Mouse (Mus musculus) liver, embryonic 14.5 days (tissue): ENCODE measurements around the gene Kif18a. TPM values are rescaled to one million over a fixed set of nuclear protein-coding genes. Genes with fewer than 3 reads are reported as not detected.

ENCODE experiments used
- ATAC-seq: fragments of 200-750 bp; cut with Nextera tagmentation; 2 replicates; pipeline ENCODE4 v1.8.0; 2017; ENCODE audit warnings: moderate number of reproducible peaks, mild to moderate bottlenecking, moderate library complexity; ENCODE audit not compliant: insufficient read depth
- DNase-seq, 3 experiments: peaks; one replicate each; pipeline ENCODE4 v3.0.0-alpha.2; 2012 to 2013; ENCODE audit warnings: low read depth in 3 of 3, low spot score in 3 of 3
- H3K27ac ChIP-seq: fragments of 300-500 bp; sonication (generic); 2 replicates; pipeline ENCODE4 v1.5.1; 2014; ENCODE audit warnings: moderate library complexity, mild to moderate bottlenecking, control low read depth, inconsistent platforms
- H3K27me3 ChIP-seq: fragments of 300-500 bp; sonication (generic); 2 replicates; pipeline ENCODE4 v1.6.1; 2014; ENCODE audit warnings: mild to moderate bottlenecking, low read length, moderate library complexity; ENCODE audit not compliant: control insufficient read depth, insufficient read depth
- H3K36me3 ChIP-seq: fragments of 300-500 bp; sonication (generic); replicated peaks from 2 replicates; pipeline ENCODE4 v1.6.1; 2014; ENCODE audit warnings: low read depth; ENCODE audit not compliant: control insufficient read depth, insufficient read depth
- H3K4me1 ChIP-seq, 2 experiments: fragments of 200-500 bp in 1 of 2; fragments of 300-500 bp in 1 of 2; sonication (generic) in 1 of 2; replicated peaks; 2 replicates each; pipeline ENCODE4 v1.6.1; 2012 to 2014; ENCODE audit warnings: antibody characterized with exemption in 1 of 2, inconsistent platforms in 1 of 2, low read length in 1 of 2; ENCODE audit not compliant: control insufficient read depth in 2 of 2, insufficient read depth in 2 of 2
- H3K4me2 ChIP-seq: fragments of 300-500 bp; sonication (generic); 2 replicates; pipeline ENCODE4 v1.6.1; 2014; ENCODE audit warnings: low read depth, mild to moderate bottlenecking, control low read depth, moderate library complexity
- H3K4me3 ChIP-seq, 2 experiments: fragments of 200-500 bp in 1 of 2; fragments of 300-500 bp in 1 of 2; sonication (generic) in 1 of 2; 2 replicates each; pipeline ENCODE4 v1.5.1; 2012 to 2014; ENCODE audit warnings: low read depth in 2 of 2, low read length in 2 of 2, mild to moderate bottlenecking in 2 of 2, control low read depth in 1 of 2, inconsistent platforms in 1 of 2, moderate library complexity in 1 of 2; ENCODE audit not compliant: insufficient read depth in 1 of 2
- H3K9ac ChIP-seq: fragments of 300-500 bp; sonication (generic); replicated peaks from 2 replicates; pipeline ENCODE4 v1.6.1; 2014; ENCODE audit warnings: mild to moderate bottlenecking, control low read depth, moderate library complexity
- H3K9me3 ChIP-seq: fragments of 300-500 bp; sonication (generic); 2 replicates; pipeline ENCODE4 v1.6.1; 2016; ENCODE audit warnings: low read length, mixed read lengths; ENCODE audit not compliant: control insufficient read depth
- CTCF ChIP-seq: IDR thresholded peaks from 2 replicates; pipeline ENCODE4 v1.5.1; 2016; ENCODE audit warnings: antibody characterized with exemption, low read depth, control low read depth
- EP300 ChIP-seq: IDR thresholded peaks from 2 replicates; pipeline ENCODE4 v1.6.1; 2016; ENCODE audit warnings: antibody characterized with exemption, low read depth
- WGBS: fragments of 180-500 bp; shearing (Covaris S2); extraction: QIAGEN DNeasy Blood & Tissue Kit; methylation state at CpG from one replicate; pipeline ENCODE4 v1.1.7; 2014; ENCODE audit not compliant: insufficient replicate concordance; 5-methylcytosine and 5-hydroxymethylcytosine counted together
- polyA plus RNA-seq, 2 experiments: library from polyadenylated mRNA; depleted of rRNA in 1 of 2; stranded (reverse) in 1 of 2; unstranded in 1 of 2; fragments of >200 nt; fragmentation: Nextera tagmentation in 1 of 2; extraction: Ambion mirVana in 1 of 2; gene quantifications; 2 replicates each; pipeline versions ENCODE4 v1.2.1 to v1.2.3; 2012 to 2014

Kif18a gene
- polyA plus RNA-seq, 2 experiments: 12.1 to 31.9 TPM

DNA sequence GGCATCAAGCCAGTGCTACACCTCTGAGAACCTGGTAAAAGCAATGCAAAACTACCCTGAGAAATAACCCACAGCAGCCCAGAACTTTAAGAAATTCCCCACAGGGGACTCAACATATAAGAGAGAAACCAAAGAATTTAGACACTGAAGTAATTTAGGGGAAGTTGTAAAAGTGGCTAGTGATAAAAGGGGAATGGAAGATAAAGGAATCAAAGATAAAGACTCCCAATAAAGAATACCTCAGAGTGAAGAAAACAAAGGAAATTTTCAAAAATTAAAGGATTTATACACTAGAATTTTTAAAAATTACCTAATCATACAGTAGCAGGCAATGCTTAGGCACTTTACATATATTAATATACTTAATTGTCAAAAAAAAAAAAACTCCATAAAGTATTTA, 23.1 kb downstream of the Kif18a start:
- Histone ChIP-seq H3K4me3 (no peak overlapping the region), H3K36me3 (peaks cover 45% of the 10 kb centered on the region), H3K27me3 (no peaks in the 10 kb centered on the region), H3K9me3 (no peaks in the 10 kb centered on the region), H3K27ac (no peak overlapping the region), H3K4me1 (no peaks in the 10 kb centered on the region), H3K4me2 (no peak overlapping the region), H3K9ac (no peak overlapping the region)
- no peak for DNase-seq
- TF ChIP-seq CTCF (no peak), EP300 (no peak)
- no peak for ATAC-seq

DNA sequence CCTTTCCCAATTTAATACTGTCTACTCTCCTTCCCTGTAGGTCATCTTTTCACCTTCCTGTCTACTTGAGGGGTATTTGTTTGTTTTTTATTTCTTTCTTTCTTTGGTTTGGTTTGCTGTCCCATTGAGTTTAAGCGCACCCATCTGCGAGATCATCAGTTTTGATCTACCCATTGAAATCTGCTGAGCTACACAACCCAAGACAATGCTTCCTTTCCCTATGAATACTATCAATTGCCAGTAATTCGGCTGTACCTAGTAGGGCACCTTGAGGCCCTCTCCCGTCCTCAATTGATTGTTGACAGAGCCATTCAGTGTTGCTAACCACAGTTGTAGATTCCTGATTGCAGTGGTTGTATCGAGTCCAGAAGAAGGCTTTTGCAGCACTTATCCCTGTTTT, 30.8 kb downstream of the Kif18a start:
- Histone ChIP-seq H3K27ac (no peak overlapping the region), H3K4me1 (peaks cover 3 to 4% of the 10 kb centered on the region in 2 experiments; a peak in 3 of 4 replicates), H3K9me3 (no peaks in the 10 kb centered on the region), H3K4me3 (no peak overlapping the region), H3K36me3 (peaks cover 42% of the 10 kb centered on the region), H3K9ac (no peak overlapping the region), H3K27me3 (no peaks in the 10 kb centered on the region), H3K4me2 (no peak overlapping the region)
- TF ChIP-seq CTCF (no peak), EP300 (no peak)
- DNase-seq (no peak), ATAC-seq (no peak)
- 93% methylated on average over 5 of the region's 5 CpGs for WGBS

DNA sequence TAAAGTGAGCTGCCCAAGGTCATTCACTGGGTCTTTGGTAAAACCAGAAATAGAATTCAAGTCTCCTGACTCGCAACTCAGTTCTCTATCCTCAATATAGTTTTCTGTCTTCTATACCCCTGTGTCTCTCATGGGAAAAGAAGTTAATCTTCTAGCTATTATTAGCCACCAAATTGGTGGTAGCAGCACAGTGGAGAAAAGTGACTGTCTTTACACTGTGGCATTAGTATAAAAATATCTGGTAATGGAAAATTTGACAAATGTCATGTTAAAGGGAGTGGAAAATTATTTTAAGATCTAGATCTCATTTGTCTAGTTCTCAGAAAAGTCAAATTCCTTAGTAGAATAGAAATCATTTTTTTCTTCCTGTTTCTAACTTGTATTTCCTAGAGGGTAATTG, 51.3 kb downstream of the Kif18a start:
- 88% methylated on average over 1 of the region's 1 CpGs for WGBS
- no peak for ATAC-seq
- H3K36me3 ChIP-seq: peaks cover 9% of the 10 kb centered on the region
- no peaks in the 10 kb centered on the region for H3K9me3 ChIP-seq
- no peaks in the 10 kb centered on the region for H3K4me1 ChIP-seq
- H3K4me2 ChIP-seq: no peak overlapping the region
- no peak overlapping the region for H3K9ac ChIP-seq
- DNase-seq: no peak
- no peak overlapping the region for H3K27ac ChIP-seq
- TF ChIP-seq CTCF: no peak
- TF ChIP-seq EP300: no peak
- no peaks in the 10 kb centered on the region for H3K27me3 ChIP-seq
- H3K4me3 ChIP-seq: no peak overlapping the region

DNA sequence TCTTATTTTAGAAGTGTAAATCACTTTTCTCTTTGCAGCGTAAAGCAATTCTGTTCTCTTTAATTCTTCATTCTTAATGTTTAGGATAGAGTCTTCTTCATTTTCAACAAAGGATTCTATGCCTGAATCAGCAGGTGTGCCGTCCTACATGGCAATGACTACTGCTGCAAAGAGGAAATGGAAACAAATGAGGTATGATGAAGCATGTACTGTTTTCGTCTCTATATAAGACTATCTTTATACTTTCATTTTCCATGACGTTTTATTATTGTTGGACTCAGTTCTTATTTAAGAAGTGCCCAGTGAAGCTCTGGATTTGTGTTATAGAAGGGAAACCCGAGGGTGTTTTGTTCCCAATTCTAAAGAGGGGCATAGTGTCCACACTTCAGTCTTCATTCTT, 53.7 kb downstream of the Kif18a start:
- no peak for ATAC-seq
- no peak for TF ChIP-seq CTCF
- TF ChIP-seq EP300: no peak

DNA sequence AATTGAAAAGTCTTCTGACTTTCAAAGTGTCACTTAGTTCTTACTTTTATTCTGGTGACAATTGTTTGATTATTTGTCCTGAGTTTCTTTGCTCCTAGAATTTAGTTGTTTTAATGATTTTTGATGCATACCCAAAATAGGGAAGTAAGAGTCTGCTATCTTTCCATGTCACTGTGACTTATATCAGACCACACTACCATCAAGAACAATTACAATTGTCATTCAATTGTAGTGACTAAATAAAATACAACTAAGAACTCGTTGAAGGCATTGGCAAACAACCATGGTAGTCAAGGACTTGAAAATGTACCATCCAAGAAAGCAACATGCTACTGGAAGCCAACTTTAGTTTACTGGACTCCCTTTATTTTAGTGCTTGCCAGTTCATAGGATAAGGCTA, 55.2 kb downstream of the Kif18a start:
- Histone ChIP-seq H3K27me3 (no peaks in the 10 kb centered on the region), H3K4me1 (no peaks in the 10 kb centered on the region), H3K27ac (no peak overlapping the region), H3K9me3 (no peaks in the 10 kb centered on the region), H3K9ac (no peak overlapping the region), H3K4me3 (no peak overlapping the region), H3K36me3 (peaks cover 9% of the 10 kb centered on the region), H3K4me2 (no peak overlapping the region)
- DNase-seq: no peak
- no peak for ATAC-seq
- no peak for TF ChIP-seq EP300
- TF ChIP-seq CTCF: no peak
- 64% methylated on average over 1 of the region's 1 CpGs for WGBS

More for the DNA sequence above, 53.7 kb downstream of the Kif18a start:
- Histone ChIP-seq H3K4me2 (no peak overlapping the region), H3K36me3 (peaks cover 9% of the 10 kb centered on the region), H3K27ac (no peak overlapping the region), H3K4me1 (no peaks in the 10 kb centered on the region), H3K27me3 (no peaks in the 10 kb centered on the region), H3K4me3 (no peak overlapping the region), H3K9me3 (no peaks in the 10 kb centered on the region), H3K9ac (no peak overlapping the region)
- 83% methylated on average over 5 of the region's 5 CpGs for WGBS
- DNase-seq: no peak

DNA sequence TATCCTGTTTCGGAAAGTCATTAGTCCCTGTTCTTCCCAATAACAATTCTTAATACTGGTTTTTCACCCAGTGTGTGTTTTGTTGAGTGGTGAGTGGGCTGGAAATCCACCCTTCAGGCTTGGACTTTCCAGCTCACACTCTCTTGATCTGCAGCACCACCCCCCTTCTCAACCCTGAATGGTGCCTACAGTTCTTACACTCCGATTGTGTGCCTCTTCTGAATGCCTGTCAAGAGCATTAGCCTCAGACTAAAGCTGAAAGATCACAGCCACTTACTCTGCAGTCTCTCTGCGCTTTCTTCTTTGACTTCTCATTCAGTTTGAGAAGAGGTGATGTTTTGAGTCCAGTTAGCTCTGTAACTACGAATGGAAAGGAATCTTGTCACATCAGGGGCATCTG, 64.8 kb downstream of the Kif18a start:
- TF ChIP-seq EP300 (no peak), CTCF (no peak)
- H3K4me2 ChIP-seq: no peak overlapping the region
- DNase-seq (no peak), ATAC-seq (no peak)
- no peak overlapping the region for H3K4me3 ChIP-seq
- WGBS: 86% methylated on average over 4 of the region's 4 CpGs
- peaks cover 2% of the 10 kb centered on the region; the same call in 1 of the 2 replicates for H3K36me3 ChIP-seq
- no peaks in the 10 kb centered on the region for H3K27me3 ChIP-seq
- H3K27ac ChIP-seq: no peak overlapping the region
- H3K4me1 ChIP-seq: no peaks in the 10 kb centered on the region
- no peak overlapping the region for H3K9ac ChIP-seq
- H3K9me3 ChIP-seq: no peaks in the 10 kb centered on the region
